Mouse (Mus musculus) kidney, postnatal 14 days (tissue): ENCODE data around the gene Vim.

Experiments
- DNase-seq: peaks from one replicate; pipeline ENCODE4 v3.0.0; 2022; ENCODE audit warnings: mixed read lengths

The Vim gene

DNA sequence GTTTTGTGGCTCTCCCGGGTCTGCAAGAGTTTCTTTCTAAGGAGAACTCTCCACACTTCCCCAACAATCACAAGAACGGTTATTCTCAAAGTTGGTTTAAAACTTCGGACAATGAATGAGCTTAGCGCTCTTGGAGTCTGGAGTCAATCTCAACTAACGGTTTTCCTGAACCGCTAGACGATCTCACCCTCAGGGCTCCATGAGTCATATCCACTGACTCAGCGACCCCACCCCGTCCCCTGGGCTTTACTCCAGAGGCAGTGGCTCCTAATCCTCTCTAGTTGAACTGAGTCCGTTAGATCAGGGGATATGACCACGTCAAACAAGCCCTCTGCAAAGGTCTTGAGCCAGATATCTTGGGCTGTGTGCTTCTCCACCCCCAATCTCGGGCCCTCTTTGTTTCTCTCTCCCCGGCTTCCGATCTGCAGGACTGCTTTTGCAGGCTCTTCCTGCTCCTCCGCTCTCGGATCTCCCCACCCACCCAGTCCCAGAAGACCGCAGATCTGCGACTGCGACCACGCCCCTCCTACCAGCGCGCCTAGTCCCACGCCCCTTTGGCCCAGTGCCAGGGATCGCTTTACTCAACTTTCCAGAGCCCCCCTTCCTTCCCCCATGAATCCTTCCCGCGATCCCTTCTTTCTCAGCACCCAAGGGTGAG is at the start of gene Vim:
Gene Vim (plus strand): TSS at position 520 of the 658 bp plus-strand sequence.
- peak; percentile 89 for DNase-seq

- no peak for DNase-seq
Observed at GRCm38 (mm10) chr2:13526205-13526604, 47.5 kb upstream of the Vim start.

DNA sequence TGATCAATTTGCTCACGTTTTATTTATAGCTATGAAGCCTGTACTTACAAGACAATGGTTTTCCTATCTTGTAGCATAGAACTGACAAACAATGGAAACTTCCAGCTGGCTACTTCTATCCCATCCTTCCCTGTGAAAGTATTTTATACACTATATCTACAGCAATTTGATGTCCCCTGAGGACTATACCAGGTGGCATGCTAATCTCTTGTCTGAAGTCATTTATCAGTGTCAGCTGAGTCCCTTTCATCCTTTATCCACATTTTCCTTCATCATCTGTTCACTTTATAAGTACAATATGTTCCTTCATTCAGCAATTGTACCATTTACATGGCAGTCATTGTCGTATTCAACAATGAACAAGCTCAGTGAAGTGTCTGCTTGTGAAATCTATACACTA is 46.6 kb upstream of the Vim start:
- no peak for DNase-seq

GRCm38 (mm10) chr2:13527531-13527930 is 46.2 kb upstream of the Vim start:
- no peak for DNase-seq

DNA sequence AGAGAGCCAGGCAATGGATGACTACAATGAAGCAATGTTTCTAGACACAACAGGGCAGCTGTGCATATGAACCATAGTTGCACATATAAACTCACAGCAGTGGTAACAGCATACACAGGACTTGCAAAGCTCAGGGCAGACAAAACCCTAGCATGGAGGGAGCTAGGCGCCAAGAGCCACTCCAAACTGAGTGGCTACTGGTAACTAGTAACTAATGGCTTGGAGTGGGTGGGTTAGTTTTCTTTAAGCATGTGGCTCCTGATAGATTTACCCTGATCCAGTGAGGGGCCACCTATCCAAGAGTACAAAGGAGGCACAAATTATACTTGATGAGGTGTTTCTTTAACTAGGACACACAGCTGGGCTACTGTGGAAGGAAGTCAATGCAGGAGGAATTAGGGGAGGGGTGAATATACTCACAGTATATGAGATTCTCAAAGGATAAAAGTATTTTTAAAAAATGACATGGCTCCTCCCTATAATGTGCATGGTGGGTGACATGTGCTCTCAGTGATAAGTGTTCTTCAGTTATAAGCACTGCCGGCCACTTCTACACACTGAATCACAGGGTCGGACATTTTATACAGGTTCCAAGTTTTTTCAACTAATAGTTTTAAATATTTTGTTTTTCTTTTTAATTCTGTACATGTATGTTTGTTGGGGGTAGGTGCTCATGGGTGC is 44.3 kb upstream of the Vim start:
- no peak for DNase-seq

DNA sequence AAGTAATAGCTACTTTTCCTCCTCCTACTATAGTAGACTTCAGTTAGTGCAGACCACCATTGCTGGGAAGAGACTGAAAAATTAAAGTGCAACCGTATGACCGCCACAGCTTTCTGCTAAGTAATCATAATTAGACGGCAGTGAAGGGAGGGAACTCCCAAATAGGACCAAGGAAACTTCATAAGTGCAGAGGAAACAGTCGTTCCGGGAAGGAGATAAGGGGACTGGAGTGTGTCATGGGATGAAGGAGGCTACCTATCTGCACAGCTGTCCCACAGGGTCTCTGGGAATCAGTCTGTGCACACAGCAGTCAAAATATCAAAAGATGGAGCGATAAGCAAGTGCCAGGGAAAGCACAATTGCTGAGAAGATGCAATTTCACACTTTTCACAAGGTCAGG is 43.1 kb upstream of the Vim start:
- no peak for DNase-seq

GRCm38 (mm10) chr2:13536747-13537146 is 37.0 kb upstream of the Vim start:
- no peak for DNase-seq

DNA sequence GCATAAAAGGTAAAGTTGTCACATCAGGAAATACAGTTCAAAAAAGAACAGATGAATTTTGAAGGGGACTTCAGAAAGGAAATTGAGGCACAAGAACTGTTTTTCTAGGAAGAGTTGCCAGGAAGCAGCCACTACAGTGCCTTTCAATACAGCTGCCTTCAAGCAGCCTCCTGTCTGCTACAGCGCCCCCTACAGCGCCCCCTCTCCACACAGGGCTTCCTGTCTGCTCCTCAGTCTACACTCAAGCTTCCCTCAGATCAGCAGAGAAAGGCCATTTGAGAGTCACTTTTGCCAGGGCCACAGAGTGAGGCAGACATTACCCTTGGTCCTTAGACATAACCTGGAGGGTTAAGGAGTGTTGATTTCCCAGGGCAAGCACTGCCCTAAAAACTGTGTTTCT is 36.0 kb upstream of the Vim start:
- no peak for DNase-seq

DNA sequence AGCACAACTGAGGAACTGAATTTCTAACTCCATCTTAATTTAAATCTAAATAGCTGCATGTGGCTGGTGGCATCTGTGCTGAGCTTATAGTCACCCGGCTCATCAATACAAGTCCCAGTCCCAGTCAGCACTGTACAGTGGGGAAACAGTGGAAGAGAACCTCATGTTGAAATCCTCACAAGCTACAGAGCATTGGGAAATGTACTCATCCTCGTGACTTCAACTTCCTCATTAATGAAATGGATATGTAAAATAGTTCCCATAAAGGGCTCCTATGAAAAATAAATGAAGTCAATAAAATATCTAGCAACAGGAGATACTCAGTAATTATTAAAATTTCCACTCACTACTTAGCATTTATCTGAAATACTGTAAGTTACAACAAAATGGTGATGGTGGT is 35.5 kb upstream of the Vim start:
- DNase-seq: no peak

DNA sequence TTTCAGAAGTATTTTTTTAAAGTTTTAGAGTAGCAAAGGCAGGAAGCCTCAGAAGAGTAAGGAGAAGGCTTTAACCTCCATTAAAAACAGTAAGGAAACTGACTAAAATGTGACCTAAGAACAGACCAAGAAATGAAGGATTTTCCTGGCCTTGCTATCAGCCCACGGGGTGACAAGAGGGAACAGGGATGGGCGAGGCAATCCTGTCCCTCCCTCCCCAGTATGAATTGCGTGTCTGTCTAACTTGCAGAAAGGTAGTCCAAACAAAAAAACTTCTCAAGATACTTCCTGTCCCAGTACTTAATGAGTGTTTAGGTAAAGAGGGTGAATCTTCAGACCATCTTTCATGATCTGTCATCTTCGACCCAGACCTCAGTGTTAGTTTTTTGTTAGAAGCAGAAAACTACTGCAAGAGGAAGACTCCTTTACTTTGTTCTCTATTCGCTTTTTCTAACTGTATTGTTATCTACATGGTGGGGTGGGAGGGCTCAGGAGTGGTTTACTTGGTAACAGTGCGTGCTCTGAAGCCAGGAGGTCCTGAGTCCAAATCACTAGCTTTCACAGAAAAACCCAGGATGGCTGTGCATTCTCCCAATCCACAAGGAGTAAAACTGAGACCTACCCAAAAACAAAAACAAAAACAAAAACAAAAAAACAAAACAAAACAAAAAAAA is 34.9 kb upstream of the Vim start:
- no peak for DNase-seq

- DNase-seq: no peak
Observed at GRCm38 (mm10) chr2:13539860-13540259, 33.9 kb upstream of the Vim start.

GRCm38 (mm10) chr2:13543519-13544124 is 30.1 kb upstream of the Vim start:
- peak; percentile 9 for DNase-seq

GRCm38 (mm10) chr2:13544193-13544824 is 29.4 kb upstream of the Vim start, which contains the start of gene Trdmt1:
Trdmt1 (minus strand) TSS chr2:13544668.
- DNase-seq: peak; percentile 92

GRCm38 (mm10) chr2:13548749-13549148 is 25.0 kb upstream of the Vim start:
- DNase-seq: no peak

DNA sequence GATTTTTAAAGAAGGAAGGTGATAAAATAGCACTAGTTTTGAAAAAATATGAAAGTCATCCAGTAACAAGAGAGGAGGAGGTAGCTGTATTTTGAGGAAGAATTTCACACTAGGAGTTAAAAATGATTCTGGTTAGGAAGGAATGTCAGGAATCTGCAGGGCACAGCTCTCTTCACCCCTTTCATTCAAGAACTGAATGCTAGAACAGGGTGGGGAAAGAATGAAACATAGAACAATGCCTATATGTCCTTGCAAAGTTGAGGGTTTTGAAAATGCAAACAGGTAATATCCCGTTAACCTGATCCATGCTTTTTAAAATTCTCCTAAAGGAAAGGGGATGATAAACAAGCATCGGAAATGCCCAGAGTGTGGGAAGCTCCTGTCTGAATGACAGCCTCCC is 19.8 kb upstream of the Vim start:
- no peak for DNase-seq

DNA sequence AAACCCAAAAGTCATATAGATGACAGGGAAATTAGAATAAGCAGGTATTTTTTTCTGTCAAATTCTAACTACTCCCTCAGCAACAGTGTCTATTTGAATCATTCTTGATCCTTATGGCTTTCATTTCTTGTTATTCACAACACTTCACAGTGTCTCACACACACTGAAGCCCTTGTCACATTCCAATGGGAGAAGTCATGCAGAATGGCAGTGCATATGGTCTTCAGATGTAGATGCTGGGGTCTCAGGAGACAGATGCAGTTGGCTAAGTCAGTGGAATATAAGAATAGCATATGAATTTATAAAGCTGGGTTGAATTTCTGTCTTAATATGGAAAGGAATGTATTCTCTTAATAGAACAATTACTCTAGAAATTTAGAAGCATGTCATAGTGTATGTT is 17.5 kb upstream of the Vim start:
- DNase-seq: no peak

GRCm38 (mm10) chr2:13557145-13558030 is 16.3 kb upstream of the Vim start:
- DNase-seq: no peak

DNA sequence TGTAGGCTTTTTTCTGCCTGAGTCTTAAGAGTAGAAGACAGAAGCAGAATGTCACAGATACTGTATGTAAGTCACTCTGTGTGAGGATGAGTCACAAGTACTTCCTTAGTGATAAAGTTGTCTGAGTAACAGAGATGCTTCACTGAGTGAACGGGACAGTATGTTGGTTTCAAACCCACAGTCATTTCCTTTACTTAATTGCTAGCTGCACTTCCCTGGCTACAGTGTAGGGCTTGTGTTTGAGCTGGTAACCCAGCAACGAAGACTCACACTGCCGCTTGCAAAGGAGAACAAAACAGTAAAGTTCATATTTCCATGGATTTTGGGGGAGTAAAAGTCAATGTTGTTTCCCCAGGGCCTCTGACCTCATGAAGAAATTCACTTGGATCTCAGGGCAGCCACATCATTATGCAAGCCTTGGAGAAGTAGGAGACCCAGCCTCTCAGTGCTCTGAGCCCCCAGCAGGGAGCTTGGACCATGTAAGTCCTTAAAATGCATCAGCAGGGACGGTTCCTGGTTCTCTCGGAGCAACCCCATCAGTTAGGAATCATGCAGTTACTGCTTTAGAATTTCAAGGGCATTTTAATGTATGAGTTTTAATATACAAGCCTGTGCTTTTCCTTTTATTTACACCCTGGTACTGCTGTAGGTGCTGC is 15.0 kb upstream of the Vim start:
- DNase-seq: peak; percentile 15

GRCm38 (mm10) chr2:13559303-13559702 is 14.4 kb upstream of the Vim start:
- no peak for DNase-seq

DNA sequence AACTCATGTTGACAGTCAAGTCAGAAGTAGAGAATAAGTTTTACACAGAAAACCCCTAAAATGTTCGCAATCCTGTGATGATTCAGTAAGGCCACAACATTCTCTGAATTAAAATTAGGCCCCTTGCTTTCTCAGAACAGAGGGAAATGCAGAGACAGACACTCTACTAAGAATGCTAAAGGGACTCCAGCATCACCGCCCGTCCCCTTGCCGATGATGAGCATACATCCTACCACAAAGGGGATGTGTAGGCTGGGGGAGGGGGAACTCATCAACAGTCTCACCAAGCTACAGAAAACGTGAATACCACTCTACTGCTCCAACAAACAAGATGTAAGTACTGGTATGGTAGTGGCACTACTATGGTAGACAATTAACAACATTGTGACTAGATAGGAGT is 14.0 kb upstream of the Vim start:
- no peak for DNase-seq

DNA sequence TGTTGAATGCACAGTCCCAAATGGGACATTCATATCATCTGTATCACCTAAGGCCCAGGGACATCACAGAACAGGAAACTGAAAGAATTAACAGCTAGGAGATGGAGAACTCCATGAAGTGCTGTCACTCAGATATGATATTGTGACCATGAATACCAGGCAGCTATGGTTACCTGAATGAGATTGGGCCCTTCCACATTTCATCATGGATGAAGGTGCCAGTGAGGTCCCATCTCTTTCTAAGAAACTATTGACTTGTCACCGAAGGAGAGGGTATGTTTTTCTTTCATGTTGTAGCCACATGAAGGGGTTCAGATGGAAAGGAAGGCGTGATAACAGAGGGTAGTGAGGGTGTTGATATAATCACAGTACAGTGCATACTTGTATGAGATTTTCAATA is 13.3 kb upstream of the Vim start:
- DNase-seq: no peak

DNA sequence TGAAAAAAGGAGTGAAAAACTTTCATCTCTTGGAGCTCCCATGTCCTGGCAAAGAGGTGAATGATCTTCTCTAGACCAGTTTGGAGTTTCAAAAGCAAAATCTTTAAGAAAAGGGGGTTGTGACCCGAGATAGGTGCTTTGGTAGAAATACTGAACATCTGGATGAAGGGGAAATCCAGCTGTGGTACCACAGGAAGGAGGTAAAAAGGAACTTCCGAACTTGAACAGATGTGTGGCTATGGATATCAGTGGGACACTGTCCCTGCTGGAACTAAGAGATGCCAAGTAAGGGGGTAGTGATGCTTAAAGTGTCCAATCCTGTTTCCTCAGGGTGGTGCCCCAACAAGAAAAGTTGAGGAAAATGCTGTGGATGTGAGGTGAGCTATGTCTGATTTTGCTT is 3.6 kb upstream of the Vim start:
- no peak for DNase-seq
